Mouse (Mus musculus): ENCODE measurements around the gene Rin3. TPM values are rescaled to one million over a fixed set of nuclear protein-coding genes. Genes with fewer than 3 reads are reported as not detected.

Rin3 gene
- total and polyA plus RNA-seq, 2 experiments from 2014 or later: 1.6 to 3.7 TPM

GRCm38 (mm10) chr12:102356781-102357180 lies 73.9 kb downstream of the Rin3 start:
- TF ChIP-seq CTCF (IDR thresholded peaks at IDR 0.05): no peak

GRCm38 (mm10) chr12:102359390-102359789 lies 76.5 kb downstream of the Rin3 start:
- ATAC-seq (ENCODE audit: low FRiP score) (no peak), DNase-seq (ENCODE audit: low spot score) (no peak)
- no peak for TF ChIP-seq CTCF (IDR thresholded peaks at IDR 0.05)
- no peaks in the 10 kb centered on the region for H3K9me3 ChIP-seq (ENCODE audit: low read length)
- 91% methylated on average over 4 of the region's 4 CpGs for WGBS
- H3K36me3 ChIP-seq (ENCODE audit: insufficient read depth, low read length): no peaks in the 10 kb centered on the region
- H3K27me3 ChIP-seq (ENCODE audit: insufficient read depth, low read length): no peaks in the 10 kb centered on the region
- no peak overlapping the region for H3K4me2 ChIP-seq (ENCODE audit: low read depth, low read length, poor library complexity, severe bottlenecking)
- H3K9ac ChIP-seq (replicated peaks; ENCODE audit: low read length, poor library complexity, severe bottlenecking): no peak overlapping the region
- no peak overlapping the region for H3K4me3 ChIP-seq (ENCODE audit: low read depth, low read length)
- no peaks in the 10 kb centered on the region for H3K4me1 ChIP-seq (ENCODE audit: insufficient read depth, low read length)
- no peak overlapping the region for H3K27ac ChIP-seq (ENCODE audit: low read depth, low read length)

More at GRCm38 (mm10) chr12:102356781-102357180, 73.9 kb downstream of the Rin3 start:
- H3K36me3 ChIP-seq (ENCODE audit: insufficient read depth, low read length): no peaks in the 10 kb centered on the region
- H3K9ac ChIP-seq (replicated peaks; ENCODE audit: low read length, poor library complexity, severe bottlenecking): no peak overlapping the region
- no peak overlapping the region for H3K27ac ChIP-seq (ENCODE audit: low read depth, low read length)
- no peak for ATAC-seq (ENCODE audit: low FRiP score)
- no peak for DNase-seq (ENCODE audit: low spot score)
- WGBS: 89% methylated on average over 1 of the region's 1 CpGs
- no peaks in the 10 kb centered on the region for H3K27me3 ChIP-seq (ENCODE audit: insufficient read depth, low read length)
- H3K4me1 ChIP-seq (ENCODE audit: insufficient read depth, low read length): no peaks in the 10 kb centered on the region
- no peak overlapping the region for H3K4me2 ChIP-seq (ENCODE audit: low read depth, low read length, poor library complexity, severe bottlenecking)
- H3K4me3 ChIP-seq (ENCODE audit: low read depth, low read length): no peak overlapping the region
- H3K9me3 ChIP-seq (ENCODE audit: low read length): no peaks in the 10 kb centered on the region

GRCm38 (mm10) chr12:102361189-102362161 lies 78.6 kb downstream of the Rin3 start:
- ATAC-seq (ENCODE audit: low FRiP score): no peak
- H3K9me3 ChIP-seq (ENCODE audit: low read length): no peaks in the 10 kb centered on the region
- no peaks in the 10 kb centered on the region for H3K36me3 ChIP-seq (ENCODE audit: insufficient read depth, low read length)
- 90% methylated on average over 10 of the region's 10 CpGs for WGBS
- no peak overlapping the region for H3K9ac ChIP-seq (replicated peaks; ENCODE audit: low read length, poor library complexity, severe bottlenecking)
- no peaks in the 10 kb centered on the region for H3K27me3 ChIP-seq (ENCODE audit: insufficient read depth, low read length)
- no peak overlapping the region for H3K4me3 ChIP-seq (ENCODE audit: low read depth, low read length)
- no peaks in the 10 kb centered on the region for H3K4me1 ChIP-seq (ENCODE audit: insufficient read depth, low read length)
- DNase-seq (ENCODE audit: low spot score): no peak
- no peak overlapping the region for H3K4me2 ChIP-seq (ENCODE audit: low read depth, low read length, poor library complexity, severe bottlenecking)
- no peak overlapping the region for H3K27ac ChIP-seq (ENCODE audit: low read depth, low read length)
- no peak for TF ChIP-seq CTCF (IDR thresholded peaks at IDR 0.05)

GRCm38 (mm10) chr12:102365016-102365415 lies 82.2 kb downstream of the Rin3 start:
- ATAC-seq (ENCODE audit: low FRiP score) (no peak), DNase-seq (ENCODE audit: low spot score) (no peak)
- WGBS: 83% methylated on average over 7 of the region's 7 CpGs
- H3K27ac ChIP-seq (ENCODE audit: low read depth, low read length): no peak overlapping the region
- no peak overlapping the region for H3K9ac ChIP-seq (replicated peaks; ENCODE audit: low read length, poor library complexity, severe bottlenecking)
- no peaks in the 10 kb centered on the region for H3K9me3 ChIP-seq (ENCODE audit: low read length)
- H3K4me2 ChIP-seq (ENCODE audit: low read depth, low read length, poor library complexity, severe bottlenecking): no peak overlapping the region
- no peaks in the 10 kb centered on the region for H3K36me3 ChIP-seq (ENCODE audit: insufficient read depth, low read length)
- no peaks in the 10 kb centered on the region for H3K4me1 ChIP-seq (ENCODE audit: insufficient read depth, low read length)
- TF ChIP-seq CTCF (IDR thresholded peaks at IDR 0.05): no peak
- no peak overlapping the region for H3K4me3 ChIP-seq (ENCODE audit: low read depth, low read length)
- H3K27me3 ChIP-seq (ENCODE audit: insufficient read depth, low read length): no peaks in the 10 kb centered on the region

GRCm38 (mm10) chr12:102366126-102366816 lies 83.4 kb downstream of the Rin3 start:
- DNase-seq (ENCODE audit: low spot score) (no peak), ATAC-seq (ENCODE audit: low FRiP score) (no peak)
- Histone ChIP-seq H3K9me3 (ENCODE audit: low read length) (no peaks in the 10 kb centered on the region), H3K4me2 (ENCODE audit: low read depth, low read length, poor library complexity, severe bottlenecking) (no peak overlapping the region), H3K4me1 (ENCODE audit: insufficient read depth, low read length) (no peaks in the 10 kb centered on the region), H3K27ac (ENCODE audit: low read depth, low read length) (no peak overlapping the region), H3K27me3 (ENCODE audit: insufficient read depth, low read length) (no peaks in the 10 kb centered on the region), H3K36me3 (ENCODE audit: insufficient read depth, low read length) (no peaks in the 10 kb centered on the region), H3K4me3 (ENCODE audit: low read depth, low read length) (no peak overlapping the region), H3K9ac (replicated peaks; ENCODE audit: low read length, poor library complexity, severe bottlenecking) (no peak overlapping the region)
- TF ChIP-seq CTCF (IDR thresholded peaks at IDR 0.05): no peak
- 85% methylated on average over 9 of the region's 9 CpGs for WGBS

- Histone ChIP-seq H3K27me3 (ENCODE audit: insufficient read depth, low read length) (no peaks in the 10 kb centered on the region), H3K9me3 (ENCODE audit: low read length) (no peaks in the 10 kb centered on the region), H3K4me3 (ENCODE audit: low read depth, low read length) (no peak overlapping the region), H3K4me1 (ENCODE audit: insufficient read depth, low read length) (no peaks in the 10 kb centered on the region), H3K9ac (replicated peaks; ENCODE audit: low read length, poor library complexity, severe bottlenecking) (no peak overlapping the region), H3K36me3 (ENCODE audit: insufficient read depth, low read length) (no peaks in the 10 kb centered on the region), H3K27ac (ENCODE audit: low read depth, low read length) (no peak overlapping the region), H3K4me2 (ENCODE audit: low read depth, low read length, poor library complexity, severe bottlenecking) (no peak overlapping the region)
- TF ChIP-seq CTCF (IDR thresholded peaks at IDR 0.05): no peak
- no peak for ATAC-seq (ENCODE audit: low FRiP score)
- WGBS: 73% methylated on average over 3 of the region's 3 CpGs
- no peak for DNase-seq (ENCODE audit: low spot score)
These were observed 84.2 kb downstream of the Rin3 start for GRCm38 (mm10) chr12:102367075-102367474.
